Mouse (Mus musculus) limb, embryonic 11.5 days (tissue): ENCODE results near the gene Hoxa13. TPM values are rescaled to one million over a fixed set of nuclear protein-coding genes. Genes with fewer than 3 reads are reported as not detected.

ENCODE experiments used
- microRNA counts: library from miRNA; unstranded; fragments of <30 nt; microRNA quantifications from one replicate; lab custom pipeline; 2016
- microRNA-seq: library from miRNA; unstranded; fragments of <30 nt; microRNA quantifications from one replicate; pipeline ENCODE4, GENCODE M21; 2016
- polyA plus RNA-seq: library from polyadenylated mRNA; unstranded; fragments of >200 nt; fragmentation: Nextera tagmentation; extraction: Ambion mirVana; gene quantifications from 2 replicates; pipeline ENCODE4 v1.2.1, GENCODE M21; 2014

The Hoxa13 gene
- polyA plus RNA-seq, 1 experiment from 2014 or later, result 25.1 TPM

MicroRNA genes within 50 kb of the gene (microRNA counts, 519-probe panel; counts per million panel counts)
- microRNA mmu-miR-196b (lab: Ali Mortazavi, UCI), result 6,526 counts per million, percentile 96 among the panel's probes with 10 or more counts

Small RNA genes lying within 50 kb of the gene (microRNA-seq; reads per million reads assigned to microRNA genes)
- 72,279 reads per million, percentile 99 among the genes with 10 or more reads in this experiment for gene Mir196b

Other genes with a start within 250 kb of the Hoxa13 start
- gene Skap2, start 248.3 kb downstream of the Hoxa13 start, polyA plus RNA-seq, result 15.3 and 20.3 TPM in 2 replicates
- 0.99 and 1.1 TPM in 2 replicates for gene Hoxa1, start 102.6 kb downstream of the Hoxa13 start, polyA plus RNA-seq
- gene Hoxa2, start 96.0 kb downstream of the Hoxa13 start, polyA plus RNA-seq, result 2.8 and 3.0 TPM in 2 replicates
- gene 5730596B20Rik, start 83.4 kb downstream of the Hoxa13 start, polyA plus RNA-seq, result 0.99 and 1.4 TPM in 2 replicates
- 1.0 and 1.3 TPM in 2 replicates for gene Hoxa4, start 69.1 kb downstream of the Hoxa13 start, polyA plus RNA-seq
- 11.0 and 11.3 TPM in 2 replicates for gene Hoxa5, start 56.3 kb downstream of the Hoxa13 start, polyA plus RNA-seq
- 3.5 and 4.6 TPM in 2 replicates for gene Hoxa6, start 52.2 kb downstream of the Hoxa13 start, polyA plus RNA-seq
- gene Hoxa3, start 47.5 kb downstream of the Hoxa13 start, polyA plus RNA-seq, result 5.6 and 6.2 TPM in 2 replicates
- 1.1 and 1.3 TPM in 2 replicates for gene Gm28308, start 47.5 kb downstream of the Hoxa13 start, polyA plus RNA-seq
- 14.7 and 16.2 TPM in 2 replicates for gene Hoxa7, start 39.0 kb downstream of the Hoxa13 start, polyA plus RNA-seq
- 86.7 and 90.5 TPM in 2 replicates for gene Hoxa9, start 29.8 kb downstream of the Hoxa13 start, polyA plus RNA-seq
- 274 and 278 TPM in 2 replicates for gene Hoxa10, start 20.0 kb downstream of the Hoxa13 start, polyA plus RNA-seq
- 66.3 and 78.0 TPM in 2 replicates for gene Hoxa11, start 15.1 kb downstream of the Hoxa13 start, polyA plus RNA-seq
- gene Evx1, start 52.6 kb upstream of the Hoxa13 start, polyA plus RNA-seq, result 3.8 and 5.1 TPM in 2 replicates